Mouse (Mus musculus) cerebellum, postnatal 10 days (tissue): ENCODE measurements around the gene Spin4.
A peak's percentile ranks its signal among the peaks of the same experiment; 100 is the strongest.

ENCODE experiments used
- DNase-seq, 2 experiments: peaks; one replicate each; pipeline ENCODE4 v3.0.0; 2021; ENCODE audit warnings: mixed read lengths in 2 of 2

Spin4 gene

DNA sequence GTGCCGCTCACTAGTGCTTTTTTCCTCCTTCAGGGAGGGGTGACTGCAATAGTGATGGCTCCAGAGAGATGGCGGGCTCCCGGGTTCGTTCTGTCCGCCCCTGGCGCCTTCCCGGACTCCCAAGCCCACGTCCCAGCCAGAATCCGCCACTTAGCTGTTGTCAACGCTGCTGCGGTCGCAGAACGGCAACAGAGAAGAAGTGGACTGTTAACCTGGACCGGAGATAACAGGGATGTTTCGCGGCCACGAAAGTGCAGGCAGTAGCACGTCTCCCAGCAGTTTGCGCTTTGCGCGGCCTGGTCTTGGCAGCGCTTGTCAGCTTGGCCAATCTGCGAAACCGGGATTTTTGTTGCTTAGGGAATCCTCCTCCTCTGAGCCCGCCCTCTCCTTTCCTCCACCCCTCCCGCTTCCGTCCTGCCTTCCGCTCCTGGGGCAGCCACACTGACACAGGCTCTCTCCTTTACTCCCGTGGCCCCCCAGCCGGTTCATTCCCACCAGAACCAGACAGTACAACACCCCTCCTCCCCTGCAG is at the start of gene Spin4:
Gene Spin4, minus strand, starts transcription at position 322 of the 532 bp plus-strand sequence.
- peak; percentile 79 to 84 for DNase-seq

GRCm38 (mm10) chrX:95027907-95028306 is 1.4 kb upstream of the Spin4 start:
- no peak for DNase-seq

GRCm38 (mm10) chrX:95025779-95026360 is 612 bp downstream of the Spin4 start:
- DNase-seq = peak in 1 of 2 experiments; percentile 43

- peak; percentile 29 to 78 for DNase-seq
These were observed 14.4 kb downstream of the Spin4 start for GRCm38 (mm10) chrX:95012033-95012432.

DNA sequence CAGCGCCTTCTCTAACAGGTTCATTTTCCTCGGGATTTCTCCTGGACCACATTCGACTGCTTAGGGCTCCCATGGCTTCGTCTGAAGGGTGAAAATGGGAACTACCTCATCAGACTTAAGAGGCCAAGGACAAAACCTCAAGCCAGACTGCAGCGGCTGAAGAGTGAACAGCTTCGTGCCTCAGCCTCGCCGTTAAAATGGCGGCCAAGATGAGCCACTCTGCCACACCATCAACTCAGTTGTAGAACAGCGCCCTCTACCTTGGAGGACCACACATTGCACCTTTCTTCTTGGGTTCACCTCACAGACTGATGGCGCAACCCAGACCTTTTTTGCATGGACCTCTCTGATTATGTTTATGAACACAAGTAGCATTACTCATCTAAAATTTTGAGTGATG is 27.6 kb downstream of the Spin4 start:
- no peak for DNase-seq

- DNase-seq = no peak
These were observed 32.4 kb downstream of the Spin4 start for GRCm38 (mm10) chrX:94994113-94994512.

- DNase-seq = no peak
These were observed 35.6 kb downstream of the Spin4 start for GRCm38 (mm10) chrX:94990903-94991302.

DNA sequence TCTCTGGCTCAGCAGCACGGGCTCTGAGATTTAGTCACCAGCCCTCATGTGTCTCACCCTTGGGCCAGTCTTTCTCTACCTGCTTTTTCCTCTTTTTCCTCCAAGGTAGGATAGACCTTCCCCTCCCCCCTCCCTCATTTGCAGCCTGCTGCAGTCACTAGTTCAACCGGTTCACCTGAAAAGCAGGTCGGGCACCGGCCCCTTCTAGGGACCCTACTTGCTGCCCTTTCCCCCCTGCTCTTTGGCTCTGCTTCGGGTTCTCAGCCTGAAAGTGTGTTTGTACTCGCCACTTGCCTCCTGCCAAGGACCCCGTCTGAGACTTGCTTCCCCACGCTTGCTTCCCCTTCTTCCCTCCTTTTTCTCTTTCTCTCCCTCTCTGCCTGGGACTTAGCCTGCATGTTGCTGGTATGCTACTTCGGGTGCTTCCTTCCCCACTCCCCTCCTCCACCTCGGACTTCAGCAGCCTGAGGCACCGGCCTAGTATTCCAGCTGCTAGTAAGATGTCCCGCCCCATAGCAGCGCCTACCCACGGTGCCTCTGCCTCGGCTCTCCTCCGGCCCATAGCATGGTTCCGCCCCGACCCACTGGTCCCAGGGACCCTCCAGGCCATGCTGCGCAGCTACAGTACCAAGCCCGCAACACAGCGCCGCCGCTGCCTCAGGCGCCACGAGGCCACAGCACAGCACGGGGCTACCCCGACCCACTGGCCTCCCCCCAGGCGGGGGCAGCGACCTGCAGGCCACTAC is 36.2 kb downstream of the Spin4 start:
- DNase-seq = peak; percentile 20 to 23
